Mouse (Mus musculus): ENCODE results near the gene Zxdc. TPM values are rescaled to one million over a fixed set of nuclear protein-coding genes. Genes with fewer than 3 reads are reported as not detected.
A peak's percentile ranks its signal among the peaks of the same experiment; 100 is the strongest.

Zxdc gene
- polyA plus RNA-seq, 1 experiment from 2014 or later: 8.4 TPM

GRCm38 (mm10) chr6:90437041-90437440 is 67.7 kb downstream of the Zxdc start:
- H3K36me3 ChIP-seq: no peaks in the 10 kb centered on the region
- H3K27me3 ChIP-seq (ENCODE audit: insufficient read depth, poor library complexity, severe bottlenecking): no peaks in the 10 kb centered on the region
- no peak overlapping the region for H3K4me3 ChIP-seq
- no peak overlapping the region for H3K27ac ChIP-seq
- H3K4me1 ChIP-seq (replicated peaks): no peaks in the 10 kb centered on the region
- peaks cover 4% of the 10 kb centered on the region; the same call in 1 of the 2 replicates for H3K9me3 ChIP-seq
- DNase-seq (ENCODE audit: low spot score): no peak
- WGBS: 93% methylated on average over 3 of the region's 3 CpGs

GRCm38 (mm10) chr6:90446883-90447282 is 77.6 kb downstream of the Zxdc start:
- Histone ChIP-seq H3K27me3 (ENCODE audit: insufficient read depth, poor library complexity, severe bottlenecking) (no peaks in the 10 kb centered on the region; the same call in 1 of the 2 replicates), H3K4me1 (replicated peaks) (peaks cover 10% of the 10 kb centered on the region), H3K36me3 (no peaks in the 10 kb centered on the region), H3K4me3 (no peak overlapping the region), H3K9me3 (no peaks in the 10 kb centered on the region), H3K27ac (peak overlapping the region; percentile 73)
- WGBS: 41% methylated on average over 4 of the region's 4 CpGs
- DNase-seq (ENCODE audit: low spot score): no peak

DNA sequence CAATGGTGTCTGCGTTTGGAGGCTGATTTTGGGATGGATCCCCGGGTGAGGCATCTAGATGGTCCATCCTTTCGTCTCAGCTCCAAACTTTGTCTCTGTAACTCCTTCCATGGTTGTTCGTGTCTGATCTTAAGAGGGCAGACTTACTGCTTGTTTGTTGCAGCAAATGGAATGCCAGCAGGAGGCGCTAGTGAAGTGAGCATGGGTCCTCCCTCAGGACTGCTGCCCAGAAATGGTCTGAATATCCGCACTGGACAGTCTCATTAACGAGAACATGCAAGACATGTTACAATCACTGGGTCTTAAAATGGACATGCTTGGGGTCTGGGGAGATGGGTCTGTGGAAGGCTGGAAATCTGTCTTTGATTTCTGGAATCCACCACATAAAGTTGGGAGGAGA is 80.9 kb downstream of the Zxdc start:
- no peaks in the 10 kb centered on the region for H3K36me3 ChIP-seq
- H3K4me3 ChIP-seq: no peak overlapping the region
- no peak overlapping the region for H3K27ac ChIP-seq
- peaks cover 10% of the 10 kb centered on the region for H3K4me1 ChIP-seq (replicated peaks)
- WGBS: 34% methylated on average over 7 of the region's 7 CpGs
- H3K9me3 ChIP-seq: no peaks in the 10 kb centered on the region
- H3K27me3 ChIP-seq (ENCODE audit: insufficient read depth, poor library complexity, severe bottlenecking): no peaks in the 10 kb centered on the region; the same call in 1 of the 2 replicates
- DNase-seq (ENCODE audit: low spot score): peak; percentile 71

DNA sequence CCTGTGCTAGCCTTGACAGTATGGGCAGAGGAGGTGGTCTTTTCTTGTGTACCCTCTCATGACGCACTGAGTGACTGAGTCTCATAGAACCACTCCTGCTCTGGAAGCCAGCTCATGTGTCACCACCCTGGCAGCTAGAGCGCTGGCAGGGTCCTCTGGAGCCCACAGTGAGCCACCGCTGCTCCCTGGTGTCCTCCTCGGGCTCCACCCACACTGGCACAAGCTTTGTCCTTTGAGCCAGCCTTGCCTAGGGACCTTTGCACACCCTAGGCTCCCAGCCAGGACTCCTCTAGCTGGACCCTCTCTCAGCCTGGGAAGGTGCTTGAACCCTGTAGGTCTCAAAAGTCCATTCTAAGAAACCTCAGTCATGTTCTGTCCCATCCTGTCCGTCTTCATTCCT is 81.4 kb downstream of the Zxdc start:
- 75% methylated on average over 5 of the region's 5 CpGs for WGBS

GRCm38 (mm10) chr6:90451512-90451911 is 82.2 kb downstream of the Zxdc start:
- no peaks in the 10 kb centered on the region for H3K36me3 ChIP-seq
- DNase-seq (ENCODE audit: low spot score): no peak
- H3K4me1 ChIP-seq (replicated peaks): peaks cover 9% of the 10 kb centered on the region
- WGBS: 83% methylated on average over 5 of the region's 5 CpGs
- no peak overlapping the region for H3K27ac ChIP-seq
- no peaks in the 10 kb centered on the region; the same call in 1 of the 2 replicates for H3K27me3 ChIP-seq (ENCODE audit: insufficient read depth, poor library complexity, severe bottlenecking)
- no peak overlapping the region for H3K4me3 ChIP-seq
- H3K9me3 ChIP-seq: no peaks in the 10 kb centered on the region

More for the DNA sequence above, 81.4 kb downstream of the Zxdc start:
- Histone ChIP-seq H3K27ac (no peak overlapping the region), H3K9me3 (no peaks in the 10 kb centered on the region), H3K27me3 (ENCODE audit: insufficient read depth, poor library complexity, severe bottlenecking) (no peaks in the 10 kb centered on the region; the same call in 1 of the 2 replicates), H3K4me3 (no peak overlapping the region), H3K4me1 (replicated peaks) (peaks cover 10% of the 10 kb centered on the region), H3K36me3 (no peaks in the 10 kb centered on the region)
- DNase-seq (ENCODE audit: low spot score): no peak

GRCm38 (mm10) chr6:90452603-90453002 is 83.3 kb downstream of the Zxdc start:
- Histone ChIP-seq H3K9me3 (no peaks in the 10 kb centered on the region), H3K4me1 (replicated peaks) (no peaks in the 10 kb centered on the region), H3K36me3 (no peaks in the 10 kb centered on the region), H3K4me3 (no peak overlapping the region), H3K27me3 (ENCODE audit: insufficient read depth, poor library complexity, severe bottlenecking) (no peaks in the 10 kb centered on the region; the same call in 1 of the 2 replicates), H3K27ac (no peak overlapping the region)
- DNase-seq (ENCODE audit: low spot score): no peak

Other genes with a start within 250 kb of the Zxdc start
- gene Vmn1r51, start 246.9 kb upstream of the Zxdc start, polyA plus RNA-seq (2016; fragmentation: Nextera tagmentation; extraction: Ambion mirVana): not detected in 2 replicates
- not detected in 2 replicates for gene Vmn1r52, start 194.7 kb upstream of the Zxdc start, polyA plus RNA-seq (2016; fragmentation: Nextera tagmentation; extraction: Ambion mirVana)
- gene V1ra8, start 166.7 kb upstream of the Zxdc start, polyA plus RNA-seq (2016; fragmentation: Nextera tagmentation; extraction: Ambion mirVana): not detected in 2 replicates
- gene Vmn1r53, start 145.1 kb upstream of the Zxdc start, polyA plus RNA-seq (2016; fragmentation: Nextera tagmentation; extraction: Ambion mirVana): not detected in 2 replicates
- gene Vmn1r54, start 123.2 kb upstream of the Zxdc start, polyA plus RNA-seq (2016; fragmentation: Nextera tagmentation; extraction: Ambion mirVana): not detected in 2 replicates
- gene BC048671, start 68.3 kb upstream of the Zxdc start, polyA plus RNA-seq (2016; fragmentation: Nextera tagmentation; extraction: Ambion mirVana): not detected in 2 replicates
- not detected in 2 replicates for gene Chst13, start 44.3 kb upstream of the Zxdc start, polyA plus RNA-seq (2016; fragmentation: Nextera tagmentation; extraction: Ambion mirVana)
- gene Uroc1, start 36.2 kb upstream of the Zxdc start, polyA plus RNA-seq (2016; fragmentation: Nextera tagmentation; extraction: Ambion mirVana): not detected in 2 replicates
- gene Cfap100, start 59.3 kb downstream of the Zxdc start, polyA plus RNA-seq (2016; fragmentation: Nextera tagmentation; extraction: Ambion mirVana): 1.2 and 2.0 TPM in 2 replicates
- 4.1 and 4.9 TPM in 2 replicates for gene Klf15, start 93.1 kb downstream of the Zxdc start, polyA plus RNA-seq (2016; fragmentation: Nextera tagmentation; extraction: Ambion mirVana)
- 1.7 and 2.9 TPM in 2 replicates for gene Aldh1l1, start 116.9 kb downstream of the Zxdc start, polyA plus RNA-seq (2016; fragmentation: Nextera tagmentation; extraction: Ambion mirVana)
- gene Slc41a3, start 235.2 kb downstream of the Zxdc start, polyA plus RNA-seq (2016; fragmentation: Nextera tagmentation; extraction: Ambion mirVana): 2.8 and 3.6 TPM in 2 replicates